Mouse (Mus musculus): ENCODE measurements at regions not wholly inside any gene's neighbourhood (a gene's known extent, or its start where the extent isn't known, plus 50 kb on each side); places are given as distances from the start of the nearest gene placed in this dataset.
A peak's percentile ranks its signal among the peaks of the same experiment; 100 is the strongest.
"Not testable (repeated sequence)": the region's sequence is repeated elsewhere in the genome, so short reads cannot be mapped to it uniquely, and the experiment has no call there.

DNA sequence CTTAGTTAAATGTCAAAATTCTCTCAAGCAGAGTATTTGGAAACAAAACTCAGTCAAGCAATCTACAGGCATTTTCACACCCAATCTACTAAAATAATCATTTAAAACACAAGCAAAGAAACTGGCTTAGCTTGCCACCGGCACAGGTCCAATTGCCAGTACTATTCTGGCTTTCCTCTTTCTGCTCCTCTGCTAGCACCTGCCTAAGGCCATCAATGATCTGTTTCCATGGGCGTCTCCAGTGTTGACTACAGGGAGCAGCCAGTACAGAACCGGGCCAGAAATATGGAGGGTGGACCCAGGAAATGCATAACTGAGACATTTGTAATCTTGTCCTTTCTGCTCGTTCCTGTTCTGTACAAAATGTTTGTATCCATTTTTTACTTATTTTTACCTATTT lies 96.4 kb upstream of the C6 start:
- no peak for DNase-seq (ENCODE audit: low spot score)

DNA sequence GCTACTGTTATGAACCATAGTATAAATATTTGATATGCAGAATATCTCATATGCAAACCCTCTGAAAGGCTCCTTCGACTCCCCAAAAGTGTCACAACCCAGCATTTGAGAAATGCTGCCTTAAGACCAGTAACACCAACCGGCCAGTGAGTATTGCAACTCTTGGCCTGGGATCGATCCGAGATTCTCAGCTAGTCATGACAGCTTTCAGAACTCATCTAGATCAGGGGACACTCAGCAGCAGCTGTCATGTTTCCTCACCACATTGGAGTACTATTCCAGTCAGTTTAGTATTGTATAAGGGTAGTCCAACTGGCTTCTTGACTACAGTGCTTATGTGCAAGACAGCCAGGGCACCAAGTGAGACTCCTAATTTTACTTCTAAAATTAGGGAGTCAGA lies 85.3 kb upstream of the C6 start:
- DNase-seq (ENCODE audit: low spot score), result peak; percentile 46

GRCm38 (mm10) chr15:4642859-4643258 lies 84.1 kb upstream of the C6 start:
- DNase-seq (ENCODE audit: low spot score), result no peak

GRCm38 (mm10) chr15:4643888-4644606 lies 82.9 kb upstream of the C6 start:
- DNase-seq (ENCODE audit: low spot score), result no peak

DNA sequence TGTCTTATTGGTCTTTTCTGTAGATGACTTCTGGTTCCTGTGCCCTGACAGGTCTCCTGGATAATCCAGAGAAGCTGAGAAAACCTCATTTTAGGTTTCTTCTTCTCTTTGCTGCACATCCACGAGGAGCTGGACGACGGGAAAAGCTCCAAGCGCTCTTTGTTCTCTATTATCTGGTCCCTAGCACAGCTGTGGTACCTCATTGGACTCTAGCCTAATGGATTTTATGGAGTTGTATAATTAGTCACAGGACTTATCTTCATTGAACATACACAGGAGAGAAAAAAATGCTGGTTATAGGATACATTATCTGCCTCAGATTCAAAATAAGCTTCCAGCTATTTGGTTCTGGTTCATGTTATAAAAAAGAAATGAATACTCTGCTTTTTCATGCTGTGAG lies 78.3 kb upstream of the C6 start:
- DNase-seq (ENCODE audit: low spot score), result no peak

GRCm38 (mm10) chr15:4653706-4654105 lies 73.3 kb upstream of the C6 start:
- no peak for DNase-seq (ENCODE audit: low spot score)

DNA sequence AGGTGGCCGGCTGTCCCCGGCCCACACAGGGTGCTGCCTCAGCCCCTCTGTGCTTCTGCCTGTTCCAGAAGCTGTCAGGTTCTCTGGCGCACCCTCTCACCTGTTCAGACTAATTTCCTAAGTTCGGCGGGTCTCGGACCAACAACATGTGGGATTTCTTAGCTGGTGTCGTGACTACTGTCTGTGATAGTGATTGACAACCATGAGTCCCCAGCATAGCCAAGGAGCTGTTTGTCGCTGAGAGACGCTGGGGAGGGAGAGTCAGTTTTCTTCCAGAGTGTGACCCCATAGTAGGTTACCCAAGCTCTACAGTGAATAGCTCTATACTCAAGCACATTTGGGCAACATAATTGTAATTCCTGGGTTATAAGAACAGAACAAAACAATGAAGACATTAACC lies 54.1 kb upstream of the C6 start:
- DNase-seq (ENCODE audit: low spot score), result not testable (repeated sequence)

Measured in lung, postnatal 25 days (tissue).